Mouse (Mus musculus): ENCODE measurements around the gene Cacna1c.

Cacna1c gene

DNA sequence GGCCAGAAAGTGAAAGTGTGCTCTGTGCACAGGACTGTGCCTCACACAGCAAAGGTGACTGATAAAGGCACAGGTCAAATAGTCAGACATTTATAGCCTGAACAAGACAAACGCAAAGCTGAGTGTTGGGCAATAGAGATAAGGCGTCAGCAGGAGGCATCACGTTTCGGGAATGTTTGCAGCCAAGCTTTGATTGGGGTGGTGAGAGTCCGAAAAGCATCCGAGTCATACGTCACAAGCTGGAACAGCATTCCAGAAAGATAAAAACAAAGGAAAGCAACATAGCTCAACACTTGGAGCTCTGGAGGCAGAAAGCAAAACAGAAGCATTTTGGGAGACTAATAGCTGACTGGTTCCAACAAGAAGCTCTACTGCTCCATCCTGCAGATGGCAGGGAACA is 56.7 kb downstream of the Cacna1c start:
- DNase-seq = no peak

DNA sequence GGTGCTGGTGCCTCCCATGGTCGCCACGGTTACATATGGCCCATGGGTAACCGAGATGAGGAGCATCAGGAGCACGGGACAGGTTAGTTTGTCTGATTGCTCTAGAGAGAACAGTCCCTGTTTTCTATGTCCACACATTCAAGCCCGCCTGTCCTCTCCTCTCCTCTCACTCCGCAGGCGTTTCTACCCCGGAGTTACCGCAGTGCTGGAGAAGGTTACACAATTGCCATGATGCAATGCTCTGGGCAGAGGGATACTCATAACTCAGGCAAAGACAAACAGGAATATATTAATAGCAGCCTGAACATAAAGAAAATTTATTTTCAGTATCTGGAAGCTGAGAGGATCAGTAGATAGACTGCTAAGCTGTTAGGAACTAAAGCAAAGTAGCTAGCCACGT is 58.5 kb downstream of the Cacna1c start:
- no peak for DNase-seq

DNA sequence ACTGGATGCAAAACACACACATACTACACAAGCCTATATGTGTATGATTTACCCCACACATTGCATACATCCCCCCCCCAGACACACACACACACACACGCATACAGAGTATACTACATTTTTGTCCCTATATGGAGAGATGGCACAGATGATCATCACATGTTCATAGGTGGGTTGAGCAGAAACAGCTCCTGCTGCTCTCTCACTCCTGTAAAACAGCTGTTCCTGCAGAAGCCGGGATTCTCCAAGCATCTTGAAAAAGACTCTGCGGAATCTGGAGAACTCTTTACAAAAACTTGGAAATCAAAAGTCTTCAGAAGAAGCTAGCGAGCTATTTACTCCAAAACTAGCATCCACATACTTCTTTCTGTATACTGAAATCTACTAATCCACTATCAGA is 63.4 kb downstream of the Cacna1c start:
- DNase-seq = no peak

DNA sequence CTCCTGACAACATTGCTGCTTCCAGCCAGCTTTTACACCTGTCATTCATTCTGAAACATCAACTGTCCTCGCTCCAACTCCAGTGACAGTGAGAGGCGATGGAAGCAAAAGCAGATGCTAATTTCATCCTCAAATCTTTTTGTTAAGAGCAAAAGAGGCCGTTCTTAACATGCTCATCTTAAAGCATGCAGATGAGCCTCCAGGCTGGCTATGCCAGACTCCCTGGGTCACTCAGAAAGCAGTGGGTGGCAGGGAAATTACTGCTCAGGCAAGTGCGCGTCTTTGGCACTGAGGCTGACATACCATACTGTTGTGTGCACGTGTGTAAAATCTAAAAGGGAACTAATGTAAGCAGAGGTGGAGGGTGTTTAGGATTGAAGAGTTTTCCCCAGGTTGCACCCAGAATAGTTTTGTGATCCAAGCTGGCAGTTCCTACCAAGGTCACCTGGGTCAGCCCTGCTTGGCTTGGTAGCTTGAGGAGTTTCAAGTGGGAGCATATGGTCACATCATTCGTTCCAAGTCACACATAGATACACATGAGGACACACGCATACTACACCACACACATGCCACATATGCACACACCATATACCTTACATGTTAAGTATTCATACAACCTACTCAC is 64.0 kb downstream of the Cacna1c start:
- DNase-seq = no peak

DNA sequence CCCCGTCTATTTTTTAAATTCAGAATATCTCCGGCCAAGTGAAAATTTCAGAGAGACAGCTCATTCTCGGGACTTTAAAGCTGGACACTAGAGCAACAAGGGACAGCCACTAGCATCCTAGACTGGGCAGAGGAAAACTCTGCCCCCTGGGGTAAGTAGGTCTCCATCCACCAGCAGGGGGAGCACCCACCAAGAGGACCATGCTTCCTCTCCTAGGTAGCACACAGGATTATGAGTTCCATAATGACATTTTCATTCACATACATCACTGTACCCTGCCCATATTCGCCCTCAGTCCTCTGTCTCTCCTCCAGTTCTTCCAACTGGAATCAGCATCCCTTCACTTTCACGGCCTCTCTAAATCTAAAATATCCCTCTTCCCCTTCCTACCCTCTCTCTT is 66.6 kb downstream of the Cacna1c start:
- DNase-seq = peak; percentile 57

DNA sequence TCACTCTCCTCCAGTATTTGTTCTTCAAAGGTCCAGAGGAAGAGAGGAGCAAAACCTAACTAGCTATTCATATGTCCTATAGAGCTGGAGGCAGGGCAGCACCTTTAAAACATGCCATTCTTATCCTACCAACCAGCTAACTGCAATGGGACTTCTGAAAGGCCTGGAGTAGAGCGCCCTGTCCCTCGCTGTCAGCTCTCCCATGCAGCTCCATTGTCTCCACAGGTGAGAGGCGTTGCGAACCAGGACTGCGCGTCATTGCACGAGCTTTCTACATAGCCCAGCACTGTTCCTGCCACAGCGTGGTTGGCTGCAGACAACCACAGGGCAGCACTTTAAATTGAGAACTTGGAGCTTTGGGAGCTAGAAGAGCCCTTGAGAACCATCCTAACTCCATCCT is 67.7 kb downstream of the Cacna1c start:
- no peak for DNase-seq

DNA sequence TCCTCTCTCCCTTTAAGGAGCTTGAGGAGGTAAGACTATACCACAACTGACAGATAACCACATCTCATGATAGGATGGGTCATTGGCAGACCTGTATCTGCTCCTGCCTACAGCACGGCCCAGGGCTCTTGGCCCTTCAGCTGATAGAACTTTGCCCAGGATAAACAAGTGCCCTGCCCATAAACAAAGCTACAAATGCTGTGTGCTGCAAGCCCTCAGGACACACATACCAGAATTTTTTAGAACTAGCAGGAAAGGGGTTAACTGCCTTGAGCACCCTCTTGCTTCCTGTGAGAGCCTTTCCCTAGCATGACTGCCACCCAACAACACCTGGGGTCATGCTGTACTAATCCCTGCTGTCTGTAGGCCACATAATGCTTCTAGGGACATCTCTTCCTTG is 68.1 kb downstream of the Cacna1c start:
- no peak for DNase-seq

DNA sequence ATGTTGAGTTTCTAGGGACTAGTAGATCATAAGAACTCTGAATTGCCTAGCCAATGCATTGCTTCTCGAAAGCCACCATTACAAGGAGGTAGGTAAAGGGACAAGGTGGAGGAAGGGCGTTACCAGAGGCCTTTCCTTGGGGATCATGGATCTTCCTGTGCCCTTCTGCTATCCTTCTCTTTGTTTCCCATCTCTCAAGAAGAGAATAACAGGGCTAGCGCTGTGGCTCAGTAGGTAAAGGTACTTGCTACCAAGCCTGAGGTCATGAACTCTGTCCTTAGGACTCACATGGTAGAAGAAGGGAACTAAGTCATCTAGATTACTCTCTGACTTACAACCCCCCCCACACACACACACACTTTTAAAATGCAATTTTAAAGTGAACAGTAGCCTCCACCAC is 69.2 kb downstream of the Cacna1c start:
- DNase-seq = no peak

DNA sequence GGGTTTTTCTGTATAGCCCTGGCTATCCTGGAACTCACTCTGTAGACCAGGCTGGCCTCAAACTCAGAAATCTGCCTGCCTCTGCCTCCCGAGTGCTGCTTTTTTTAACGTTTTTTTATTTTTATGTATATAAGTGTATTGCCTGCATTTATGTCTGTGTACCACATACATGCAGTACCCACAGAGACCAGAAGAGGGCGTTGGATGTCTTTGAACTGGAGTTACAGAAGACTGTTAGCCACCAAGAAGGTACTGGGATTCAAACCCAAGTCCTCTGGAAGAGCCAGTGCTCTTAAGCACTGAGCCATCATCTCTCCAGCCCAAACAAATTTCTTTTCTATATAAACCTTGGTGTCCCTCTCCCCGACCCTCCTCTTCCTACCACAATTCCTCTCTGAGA is 77.8 kb downstream of the Cacna1c start:
- DNase-seq = no peak

DNA sequence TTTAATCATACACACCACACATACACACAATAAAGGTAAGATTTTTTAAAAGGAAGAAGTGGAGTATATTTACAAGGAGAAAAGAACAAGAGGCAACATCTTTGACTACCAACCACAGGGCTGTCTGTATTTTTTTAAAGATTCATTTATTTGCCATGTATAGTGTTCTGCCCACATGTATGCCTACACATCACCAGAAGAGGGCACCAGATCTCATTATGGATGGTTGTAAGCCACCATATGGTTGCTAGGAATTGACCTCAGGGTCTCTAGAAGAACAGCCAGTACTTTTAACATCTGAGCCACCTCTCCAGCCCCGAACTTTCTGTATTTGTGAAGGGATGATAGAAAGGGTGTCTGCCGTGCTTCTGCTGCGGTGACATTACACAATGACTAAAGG is 79.9 kb downstream of the Cacna1c start:
- no peak for DNase-seq

DNA sequence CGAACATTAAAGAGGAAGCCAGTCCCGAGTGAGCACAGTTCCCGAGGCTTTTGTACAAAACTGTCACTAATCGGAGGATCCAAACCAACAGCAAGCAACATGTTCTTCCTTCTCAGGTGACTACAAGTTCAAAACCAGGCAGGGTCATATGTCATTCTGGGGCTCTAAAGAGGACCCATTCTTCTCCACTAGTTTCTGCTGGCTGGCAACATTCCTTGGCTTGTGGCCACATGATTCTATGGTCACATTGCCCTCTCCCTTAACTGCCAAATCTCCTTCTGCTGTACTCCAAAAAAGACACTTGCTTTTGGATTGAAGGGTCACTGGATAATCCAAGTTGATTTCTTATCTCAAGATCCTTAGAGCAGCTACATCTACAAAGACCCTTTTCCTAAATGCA is 82.9 kb downstream of the Cacna1c start:
- DNase-seq = no peak

DNA sequence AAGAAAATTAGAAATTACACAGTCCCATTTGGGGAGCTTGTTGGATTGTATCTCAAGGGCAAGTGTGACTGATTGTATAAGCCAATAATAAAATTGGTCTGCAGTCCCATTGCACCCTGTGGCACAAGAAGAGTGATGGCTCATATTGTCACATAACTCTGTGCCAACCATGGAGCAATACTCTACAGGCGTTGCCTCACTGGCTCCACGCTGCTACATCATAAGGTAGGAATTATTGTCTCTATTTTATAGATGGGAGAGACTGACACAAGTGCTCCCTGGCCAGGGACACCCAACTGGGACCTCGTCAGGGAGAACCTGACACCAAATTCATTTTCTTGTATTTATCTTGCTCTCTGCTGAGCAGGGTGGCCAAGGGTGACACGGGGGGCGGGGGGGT is 85.8 kb downstream of the Cacna1c start:
- no peak for DNase-seq

DNA sequence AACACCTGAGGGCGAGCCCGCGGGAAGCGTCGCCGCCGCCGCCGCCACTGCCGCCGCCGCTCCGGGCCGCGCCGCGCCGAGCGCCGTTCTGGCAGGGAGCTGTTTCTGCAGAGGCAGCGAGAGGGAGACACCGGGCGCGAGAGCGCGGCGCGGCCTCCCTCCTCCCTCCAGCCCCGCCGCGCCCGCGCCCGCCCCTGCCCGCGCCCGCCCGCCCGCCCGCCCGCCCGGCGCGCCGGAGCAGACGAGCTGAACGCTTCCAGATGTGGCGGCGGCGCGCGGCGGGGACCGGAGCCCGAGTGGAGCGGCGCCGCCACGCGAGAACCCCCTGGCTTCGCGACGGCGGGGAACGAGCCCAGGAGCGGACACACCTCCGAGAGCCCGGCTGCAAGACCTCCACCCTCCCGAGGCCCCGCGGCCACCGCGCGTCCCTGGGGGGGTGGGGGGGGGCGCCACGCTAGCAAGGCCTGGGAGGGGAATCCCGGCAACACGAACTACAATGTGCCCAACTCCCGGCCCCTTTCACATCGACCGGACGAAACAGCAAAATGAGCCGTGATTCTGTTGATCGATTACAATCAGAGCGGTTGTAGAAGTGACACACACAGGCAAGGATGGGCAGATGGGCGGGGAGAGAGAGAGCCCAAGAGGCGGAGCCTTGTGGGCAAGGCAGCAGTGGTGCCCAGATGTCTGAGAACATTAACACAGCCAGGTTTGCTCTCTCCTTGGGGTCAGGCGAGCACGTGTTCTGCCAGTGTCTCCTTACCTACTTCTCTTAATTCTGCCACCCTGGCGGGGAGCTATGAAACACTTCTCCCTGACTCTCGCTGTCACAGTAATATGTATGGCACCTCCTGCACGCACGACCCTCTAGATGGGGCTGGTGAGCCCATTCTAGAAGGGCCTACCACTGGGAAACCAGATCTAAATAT is 87.5 kb downstream of the Cacna1c start:
- DNase-seq = peak; percentile 48

DNA sequence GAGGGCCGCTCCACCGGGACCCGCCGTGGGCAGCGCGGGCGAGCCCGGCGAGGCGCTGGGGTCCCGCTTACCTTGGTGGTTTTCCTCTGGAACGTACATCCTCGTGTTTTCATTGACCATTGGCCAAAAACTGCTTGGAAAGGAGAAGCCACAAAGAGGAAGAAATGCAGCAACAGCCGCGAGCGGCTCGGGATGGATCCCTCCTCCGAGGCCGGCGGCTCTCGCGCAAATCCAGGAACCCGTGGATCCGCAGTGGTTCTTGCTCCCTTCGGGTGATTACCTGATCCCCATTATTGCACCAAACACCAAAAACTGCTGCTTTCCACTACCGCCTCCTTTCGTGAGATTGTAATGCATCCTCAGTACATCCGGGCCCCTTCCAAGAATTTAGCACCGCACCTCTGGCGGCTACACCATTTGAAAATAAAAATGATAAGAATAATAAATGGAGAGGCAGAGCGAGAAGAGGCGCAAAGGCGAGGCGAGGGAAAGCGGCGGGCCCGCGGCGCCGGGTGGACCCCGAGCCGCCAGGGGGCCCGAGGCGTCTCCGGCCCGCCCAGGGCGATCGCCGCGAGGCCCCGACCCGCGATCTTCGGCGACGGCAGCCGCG is 88.3 kb downstream of the Cacna1c start:
- DNase-seq = peak; percentile 23

DNA sequence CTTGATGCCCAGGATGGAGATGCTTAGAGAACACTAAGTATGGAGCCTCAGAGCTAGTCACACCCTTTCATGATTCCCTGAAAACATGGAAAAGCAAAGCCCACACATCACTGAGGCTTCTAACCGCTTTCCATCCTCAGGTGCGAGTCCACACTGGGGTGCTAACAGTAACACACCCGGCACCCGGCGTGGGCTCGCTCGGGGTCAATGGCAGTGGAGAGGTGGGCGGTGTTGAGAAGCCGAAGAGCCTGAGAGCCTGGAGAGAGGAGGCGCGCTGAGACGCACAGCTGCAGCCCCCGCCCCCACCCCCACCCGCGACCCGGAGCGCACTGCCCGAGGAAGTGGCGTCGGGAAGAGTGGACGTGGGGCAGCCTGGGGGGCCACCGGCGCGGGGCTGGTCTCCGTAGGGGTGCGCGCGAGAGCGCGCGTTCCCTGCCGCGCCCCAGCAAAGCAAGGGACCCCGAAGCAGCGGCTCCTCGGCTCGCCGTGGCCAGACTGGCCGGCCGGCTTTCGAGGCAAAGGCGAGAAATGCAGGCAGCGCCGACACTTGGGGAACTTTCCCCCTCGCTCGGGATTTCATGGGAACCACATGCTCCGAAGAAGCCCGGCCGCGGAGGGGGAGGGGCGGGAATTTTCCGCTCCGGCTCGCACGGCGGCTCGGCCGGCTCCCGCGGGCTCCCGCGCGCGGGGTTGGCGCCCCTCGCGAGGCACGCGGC is 88.9 kb downstream of the Cacna1c start:
- peak; percentile 34 for DNase-seq

DNA sequence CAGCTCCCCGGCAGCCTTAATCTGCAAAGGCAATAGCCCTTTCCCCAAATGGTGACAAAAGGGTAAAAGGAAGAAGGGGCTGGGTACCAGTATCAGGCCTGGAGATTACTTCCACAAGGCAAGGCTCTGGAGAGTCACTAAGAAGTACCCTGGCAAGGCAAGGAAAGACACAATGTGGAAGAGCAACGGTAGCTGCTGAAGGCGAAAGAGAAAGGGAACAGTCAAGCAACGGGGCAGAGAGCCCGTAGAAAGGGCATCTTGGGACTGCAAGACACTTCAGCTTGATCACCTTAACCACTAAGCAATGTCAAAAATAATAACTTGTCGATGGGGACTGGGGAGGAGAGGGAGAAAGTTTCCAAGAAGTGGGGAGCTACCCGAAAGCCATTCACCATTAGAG is 89.5 kb downstream of the Cacna1c start:
- DNase-seq = no peak

DNA sequence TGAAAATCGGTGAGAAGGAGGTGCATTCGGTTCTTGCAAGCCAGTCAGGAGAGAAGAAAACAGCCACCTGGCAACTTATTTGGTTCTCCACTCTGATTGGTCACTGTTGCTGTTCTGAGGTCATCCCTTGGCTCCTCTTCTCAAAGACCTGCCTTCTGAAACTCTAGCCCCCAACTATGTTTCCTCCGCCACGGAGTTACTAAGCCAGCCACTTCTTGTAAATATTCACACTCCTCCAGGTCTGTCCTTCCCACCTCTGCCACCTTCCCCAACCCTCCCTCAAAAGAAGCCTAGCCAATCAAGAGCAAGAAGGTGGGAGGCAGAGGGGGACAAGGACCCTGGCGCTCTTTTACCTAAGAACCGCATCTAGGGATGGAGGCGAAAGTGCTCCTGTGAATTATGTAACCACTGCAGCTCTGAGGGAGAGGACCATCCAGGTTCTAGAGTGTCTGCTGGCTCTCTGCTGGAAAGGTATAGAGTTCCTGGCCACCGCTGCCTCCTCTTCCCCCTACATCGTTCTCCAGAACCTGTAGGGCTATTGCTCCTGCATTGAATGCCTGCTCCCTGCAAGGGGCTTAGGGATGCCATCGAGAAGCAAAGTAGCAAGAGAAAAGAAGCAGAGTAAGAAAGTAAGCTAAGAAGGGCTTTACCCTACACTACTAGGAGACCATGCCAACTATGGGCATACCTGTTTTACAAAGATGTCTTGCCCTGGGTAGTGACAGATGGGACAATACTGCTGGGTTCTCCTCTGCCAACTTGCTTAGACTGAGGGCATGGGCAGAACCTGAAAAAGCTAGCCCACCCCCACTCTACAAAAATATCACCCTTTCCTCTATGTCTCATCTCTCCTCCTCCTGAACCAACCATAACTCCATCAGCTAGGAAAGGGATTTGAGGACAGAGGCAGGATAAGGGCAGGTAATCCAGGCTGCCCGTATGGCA is 90.3 kb downstream of the Cacna1c start:
- no peak for DNase-seq

DNA sequence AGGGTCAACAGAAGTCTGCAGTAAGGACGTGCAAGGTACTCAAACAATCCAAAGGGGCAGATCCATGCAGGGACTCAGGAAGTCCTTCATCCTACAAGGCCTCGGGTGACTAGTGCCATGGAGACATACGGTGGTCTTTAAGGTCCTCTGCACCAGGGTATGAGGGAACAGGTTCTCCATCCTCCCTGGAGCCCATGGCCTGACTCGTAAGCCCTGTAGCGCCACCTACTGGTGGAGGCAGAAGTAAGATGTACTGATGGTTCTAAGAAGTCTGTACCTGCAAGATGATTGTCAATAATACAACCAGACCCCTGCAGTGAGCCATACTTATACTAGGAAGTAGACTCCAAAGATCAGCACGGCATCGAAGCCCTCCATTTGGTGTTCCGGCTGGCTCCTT is 92.0 kb downstream of the Cacna1c start:
- DNase-seq = peak; percentile 68

DNA sequence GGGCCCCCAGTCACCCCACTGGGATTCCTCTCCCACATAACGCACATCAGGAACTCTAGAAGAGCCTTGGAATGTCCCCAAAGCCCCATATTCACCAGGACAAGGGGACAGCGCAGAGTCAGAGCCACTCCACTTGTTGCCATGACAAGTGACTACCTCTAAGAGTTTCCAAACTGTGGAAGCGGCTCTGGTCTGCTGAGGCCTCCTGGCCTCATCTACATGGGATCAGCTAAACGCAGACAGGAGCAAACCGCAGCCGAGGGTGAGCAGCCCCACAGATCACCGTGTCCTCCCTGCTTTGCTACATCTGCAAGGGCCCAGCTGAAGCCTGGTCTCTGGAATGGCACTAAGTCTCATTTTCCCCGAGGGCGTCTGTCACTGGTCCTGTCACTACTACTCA is 93.3 kb downstream of the Cacna1c start:
- no peak for DNase-seq

DNA sequence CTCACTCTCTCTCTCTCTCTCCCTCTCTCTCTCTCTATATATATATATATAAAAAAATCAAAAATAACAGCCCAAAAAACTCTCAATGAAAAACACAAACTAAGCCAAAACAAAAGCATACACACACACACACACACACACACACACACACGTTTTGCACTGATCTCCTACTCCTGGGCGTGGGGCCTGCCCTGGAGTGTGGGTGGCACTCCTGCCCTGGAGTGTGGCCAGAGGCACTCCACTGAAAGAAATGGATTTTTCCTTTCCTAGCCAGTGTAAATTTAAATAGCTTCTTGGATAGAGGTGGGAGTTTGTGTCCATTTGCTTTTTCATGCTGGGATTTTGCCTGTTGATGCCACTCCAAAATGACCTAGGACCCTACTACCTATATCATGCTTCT is 96.9 kb downstream of the Cacna1c start:
- no peak for DNase-seq

DNA sequence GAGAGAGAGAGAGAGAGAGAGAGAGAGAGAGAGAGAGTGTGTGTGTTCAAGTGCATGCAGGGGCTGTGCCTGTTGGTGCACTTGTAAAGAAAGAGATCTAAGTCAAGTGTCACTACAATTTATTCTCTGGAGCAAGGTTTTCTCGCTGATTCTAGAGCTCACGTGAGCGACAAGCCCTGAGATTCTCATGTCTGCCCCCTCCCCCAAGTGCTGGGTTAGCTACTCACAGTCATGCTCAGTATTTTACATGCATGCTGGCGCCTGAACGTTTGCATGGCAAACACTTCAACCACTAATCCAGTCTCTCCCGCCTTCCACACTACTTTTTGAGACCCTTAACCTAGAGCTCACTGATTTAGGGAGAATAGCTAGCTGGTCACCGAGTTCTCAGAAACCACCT is 99.7 kb downstream of the Cacna1c start:
- DNase-seq = no peak

DNA sequence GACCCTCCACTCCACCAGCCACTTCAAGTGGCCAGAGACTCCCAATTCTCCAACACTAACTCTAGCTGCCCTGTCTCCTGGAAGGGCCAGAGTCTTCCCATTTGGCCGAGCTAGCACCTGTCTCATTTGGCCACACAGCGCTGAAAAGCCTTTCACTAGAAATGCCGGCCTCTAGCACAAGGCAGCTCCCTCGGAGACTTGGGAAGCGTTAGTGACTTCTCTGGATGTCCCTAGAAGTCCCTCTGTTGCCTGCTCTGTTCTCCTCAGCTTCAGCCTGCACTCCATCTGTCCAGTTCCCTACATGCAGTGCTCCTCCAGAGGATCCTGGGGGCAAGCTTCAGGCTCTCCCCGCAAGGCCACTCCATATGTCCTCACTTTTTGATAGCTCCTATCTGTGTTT is 101.1 kb downstream of the Cacna1c start:
- no peak for DNase-seq

All from kidney, adult 18-20 months (tissue).